Mouse (Mus musculus): ENCODE data around the gene Mlh1. TPM values are rescaled to one million over a fixed set of nuclear protein-coding genes. Genes with fewer than 3 reads are reported as not detected.

Mlh1 gene
- polyA plus RNA-seq, 1 experiment: 23.6 TPM

- 69% methylated on average over 9 of the region's 9 CpGs for WGBS
- Histone ChIP-seq H3K4me3 (ENCODE audit: control insufficient read depth, insufficient read depth, low read length) (no peak overlapping the region), H3K27ac (ENCODE audit: control insufficient read depth, insufficient read depth, low read length) (no peak overlapping the region), H3K36me3 (ENCODE audit: control insufficient read depth, insufficient read depth, low read length) (no peaks in the 10 kb centered on the region), H3K27me3 (ENCODE audit: control insufficient read depth, insufficient read depth, low read length) (no peaks in the 10 kb centered on the region), H3K4me1 (replicated peaks; ENCODE audit: control insufficient read depth, insufficient read depth, low read length) (no peaks in the 10 kb centered on the region; the same call in 1 of the 2 replicates)
- no peak for TF ChIP-seq CTCF (IDR thresholded peaks at IDR 0.05; ENCODE audit: borderline replicate concordance, control insufficient read depth, extremely low read depth, insufficient read depth, low read length, poor library complexity)
- no peak for TF ChIP-seq POLR2A (IDR thresholded peaks at IDR 0.05; ENCODE audit: control insufficient read depth, extremely low read depth, insufficient read depth, low read length, poor library complexity)
- no peak for DNase-seq
Measured at GRCm38 (mm10) chr9:111289294-111289831, 17.8 kb upstream of the Mlh1 start.

DNA sequence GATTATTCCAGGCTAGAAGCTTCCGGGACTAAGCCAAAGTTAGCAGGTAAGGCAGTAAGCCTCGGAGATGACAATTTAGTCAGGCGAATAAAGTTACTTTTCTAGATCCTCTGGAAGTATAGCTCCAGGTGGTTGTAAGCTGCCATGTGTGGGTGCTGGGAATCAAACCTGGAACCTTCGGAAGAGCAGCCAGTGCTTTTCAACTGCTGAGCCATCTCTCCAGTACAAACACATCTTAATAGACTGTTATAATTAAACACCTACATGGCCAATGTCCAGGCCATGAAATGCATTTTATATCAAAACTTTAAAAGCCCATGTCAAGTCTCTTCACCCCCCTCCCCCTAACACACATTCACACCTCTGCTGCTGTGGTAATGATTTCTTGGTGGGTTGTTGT is 16.4 kb upstream of the Mlh1 start:
- H3K4me3 ChIP-seq (ENCODE audit: control insufficient read depth, insufficient read depth, low read length): no peak overlapping the region
- H3K27ac ChIP-seq (ENCODE audit: control insufficient read depth, insufficient read depth, low read length): no peak overlapping the region
- 95% methylated on average over 4 of the region's 4 CpGs for WGBS

GRCm38 (mm10) chr9:111286468-111286867 is 14.9 kb upstream of the Mlh1 start:
- WGBS: 93% methylated on average over 2 of the region's 2 CpGs
- no peak for DNase-seq
- Histone ChIP-seq H3K4me1 (replicated peaks; ENCODE audit: control insufficient read depth, insufficient read depth, low read length) (no peaks in the 10 kb centered on the region; the same call in 1 of the 2 replicates), H3K27ac (ENCODE audit: control insufficient read depth, insufficient read depth, low read length) (no peak overlapping the region), H3K36me3 (ENCODE audit: control insufficient read depth, insufficient read depth, low read length) (no peaks in the 10 kb centered on the region), H3K4me3 (ENCODE audit: control insufficient read depth, insufficient read depth, low read length) (no peak overlapping the region), H3K27me3 (ENCODE audit: control insufficient read depth, insufficient read depth, low read length) (no peaks in the 10 kb centered on the region)
- TF ChIP-seq CTCF (IDR thresholded peaks at IDR 0.05; ENCODE audit: borderline replicate concordance, control insufficient read depth, extremely low read depth, insufficient read depth, low read length, poor library complexity): no peak
- TF ChIP-seq POLR2A (IDR thresholded peaks at IDR 0.05; ENCODE audit: control insufficient read depth, extremely low read depth, insufficient read depth, low read length, poor library complexity): no peak

More for the DNA sequence above, 16.4 kb upstream of the Mlh1 start:
- Histone ChIP-seq H3K4me1 (replicated peaks; ENCODE audit: control insufficient read depth, insufficient read depth, low read length) (no peaks in the 10 kb centered on the region; the same call in 1 of the 2 replicates), H3K36me3 (ENCODE audit: control insufficient read depth, insufficient read depth, low read length) (no peaks in the 10 kb centered on the region), H3K27me3 (ENCODE audit: control insufficient read depth, insufficient read depth, low read length) (no peaks in the 10 kb centered on the region)
- TF ChIP-seq POLR2A (IDR thresholded peaks at IDR 0.05; ENCODE audit: control insufficient read depth, extremely low read depth, insufficient read depth, low read length, poor library complexity) (no peak), CTCF (IDR thresholded peaks at IDR 0.05; ENCODE audit: borderline replicate concordance, control insufficient read depth, extremely low read depth, insufficient read depth, low read length, poor library complexity) (no peak)
- no peak for DNase-seq

- no peak for DNase-seq
- TF ChIP-seq POLR2A (IDR thresholded peaks at IDR 0.05; ENCODE audit: control insufficient read depth, extremely low read depth, insufficient read depth, low read length, poor library complexity) (no peak), CTCF (IDR thresholded peaks at IDR 0.05; ENCODE audit: borderline replicate concordance, control insufficient read depth, extremely low read depth, insufficient read depth, low read length, poor library complexity) (no peak)
- H3K4me1 ChIP-seq (replicated peaks; ENCODE audit: control insufficient read depth, insufficient read depth, low read length): no peaks in the 10 kb centered on the region; the same call in 1 of the 2 replicates
- 72% methylated on average over 5 of the region's 5 CpGs for WGBS
- H3K36me3 ChIP-seq (ENCODE audit: control insufficient read depth, insufficient read depth, low read length): no peaks in the 10 kb centered on the region
- H3K27ac ChIP-seq (ENCODE audit: control insufficient read depth, insufficient read depth, low read length): no peak overlapping the region
- H3K27me3 ChIP-seq (ENCODE audit: control insufficient read depth, insufficient read depth, low read length): no peaks in the 10 kb centered on the region
- H3K4me3 ChIP-seq (ENCODE audit: control insufficient read depth, insufficient read depth, low read length): no peak overlapping the region
Measured at GRCm38 (mm10) chr9:111285676-111286075, 14.1 kb upstream of the Mlh1 start.

DNA sequence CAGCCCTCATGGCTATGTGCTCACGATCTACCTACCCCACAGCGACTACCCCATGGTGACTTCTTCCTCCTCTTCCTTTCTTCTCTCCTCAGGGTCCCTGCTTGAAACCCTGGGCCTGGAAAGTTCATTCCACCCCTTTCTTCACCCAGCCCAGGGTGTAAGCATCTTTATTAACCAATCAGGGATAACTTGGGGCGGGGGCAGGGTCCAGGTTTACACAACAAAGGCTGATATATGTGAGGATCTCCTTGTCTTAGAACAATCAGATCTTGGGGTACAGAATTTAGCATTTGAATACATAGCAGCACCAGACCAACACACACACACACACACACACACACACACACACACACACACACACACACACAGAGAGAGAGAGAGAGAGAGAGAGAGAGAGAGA is 13.5 kb upstream of the Mlh1 start:
- Histone ChIP-seq H3K27me3 (ENCODE audit: control insufficient read depth, insufficient read depth, low read length) (no peaks in the 10 kb centered on the region), H3K36me3 (ENCODE audit: control insufficient read depth, insufficient read depth, low read length) (no peaks in the 10 kb centered on the region), H3K4me1 (replicated peaks; ENCODE audit: control insufficient read depth, insufficient read depth, low read length) (no peaks in the 10 kb centered on the region; the same call in 1 of the 2 replicates), H3K27ac (ENCODE audit: control insufficient read depth, insufficient read depth, low read length) (no peak overlapping the region), H3K4me3 (ENCODE audit: control insufficient read depth, insufficient read depth, low read length) (no peak overlapping the region)
- WGBS: 93% methylated on average over 3 of the region's 3 CpGs
- TF ChIP-seq CTCF (IDR thresholded peaks at IDR 0.05; ENCODE audit: borderline replicate concordance, control insufficient read depth, extremely low read depth, insufficient read depth, low read length, poor library complexity) (no peak), POLR2A (IDR thresholded peaks at IDR 0.05; ENCODE audit: control insufficient read depth, extremely low read depth, insufficient read depth, low read length, poor library complexity) (no peak)
- no peak for DNase-seq

DNA sequence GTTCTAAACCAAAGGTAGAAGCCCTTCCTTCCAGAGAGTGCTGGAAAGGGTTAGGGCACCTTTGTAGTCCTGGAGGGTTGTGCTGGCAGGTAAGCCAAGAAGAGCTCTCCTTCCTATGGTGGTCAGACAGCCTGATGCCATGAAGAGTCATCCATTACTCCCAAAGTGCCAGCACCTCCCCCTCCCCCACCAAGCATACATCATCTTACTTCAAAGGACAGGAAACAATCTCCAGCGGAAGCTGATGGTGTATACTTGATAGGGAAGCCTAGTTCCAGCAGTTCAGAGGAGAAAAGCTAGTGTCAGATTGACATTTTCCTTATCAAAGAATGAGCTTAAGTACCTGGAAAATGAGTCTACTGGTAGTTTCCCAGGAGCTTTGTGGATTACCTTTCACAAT is 3.6 kb upstream of the Mlh1 start:
- WGBS: 11% methylated on average over 1 of the region's 1 CpGs
- peaks cover 7% of the 10 kb centered on the region for H3K4me1 ChIP-seq (replicated peaks; ENCODE audit: control insufficient read depth, insufficient read depth, low read length)
- DNase-seq: peak; percentile 37
- H3K27ac ChIP-seq (ENCODE audit: control insufficient read depth, insufficient read depth, low read length): no peak overlapping the region
- H3K36me3 ChIP-seq (ENCODE audit: control insufficient read depth, insufficient read depth, low read length): peaks cover 24% of the 10 kb centered on the region
- no peaks in the 10 kb centered on the region for H3K27me3 ChIP-seq (ENCODE audit: control insufficient read depth, insufficient read depth, low read length)
- H3K4me3 ChIP-seq (ENCODE audit: control insufficient read depth, insufficient read depth, low read length): 0 out of 2 replicates have a peak overlapping the region, but pooled peaks have one; percentile 9
- no peak for TF ChIP-seq CTCF (IDR thresholded peaks at IDR 0.05; ENCODE audit: borderline replicate concordance, control insufficient read depth, extremely low read depth, insufficient read depth, low read length, poor library complexity)
- no peak for TF ChIP-seq POLR2A (IDR thresholded peaks at IDR 0.05; ENCODE audit: control insufficient read depth, extremely low read depth, insufficient read depth, low read length, poor library complexity)

- no peak overlapping the region for H3K4me3 ChIP-seq (ENCODE audit: control insufficient read depth, insufficient read depth, low read length)
- no peak for DNase-seq
- TF ChIP-seq CTCF (IDR thresholded peaks at IDR 0.05; ENCODE audit: borderline replicate concordance, control insufficient read depth, extremely low read depth, insufficient read depth, low read length, poor library complexity) (no peak), POLR2A (IDR thresholded peaks at IDR 0.05; ENCODE audit: control insufficient read depth, extremely low read depth, insufficient read depth, low read length, poor library complexity) (no peak)
- peaks cover 22% of the 10 kb centered on the region for H3K36me3 ChIP-seq (ENCODE audit: control insufficient read depth, insufficient read depth, low read length)
- H3K27ac ChIP-seq (ENCODE audit: control insufficient read depth, insufficient read depth, low read length): no peak overlapping the region
- no peaks in the 10 kb centered on the region for H3K27me3 ChIP-seq (ENCODE audit: control insufficient read depth, insufficient read depth, low read length)
- H3K4me1 ChIP-seq (replicated peaks; ENCODE audit: control insufficient read depth, insufficient read depth, low read length): peaks cover 7% of the 10 kb centered on the region
- 82% methylated on average over 1 of the region's 1 CpGs for WGBS
Measured at GRCm38 (mm10) chr9:111273958-111274357, 2.4 kb upstream of the Mlh1 start.

Data from thymus, adult 2 months (tissue).